Mouse (Mus musculus) natural killer cell, adult 2 months (primary cell): ENCODE data around the gene Ccnd2.

ENCODE experiments used
- DNase-seq, 2 experiments: peaks; one replicate each; pipeline ENCODE4 v3.0.0; 2022; ENCODE audit warnings: low spot score in 2 of 2

Gene Ccnd2

DNA sequence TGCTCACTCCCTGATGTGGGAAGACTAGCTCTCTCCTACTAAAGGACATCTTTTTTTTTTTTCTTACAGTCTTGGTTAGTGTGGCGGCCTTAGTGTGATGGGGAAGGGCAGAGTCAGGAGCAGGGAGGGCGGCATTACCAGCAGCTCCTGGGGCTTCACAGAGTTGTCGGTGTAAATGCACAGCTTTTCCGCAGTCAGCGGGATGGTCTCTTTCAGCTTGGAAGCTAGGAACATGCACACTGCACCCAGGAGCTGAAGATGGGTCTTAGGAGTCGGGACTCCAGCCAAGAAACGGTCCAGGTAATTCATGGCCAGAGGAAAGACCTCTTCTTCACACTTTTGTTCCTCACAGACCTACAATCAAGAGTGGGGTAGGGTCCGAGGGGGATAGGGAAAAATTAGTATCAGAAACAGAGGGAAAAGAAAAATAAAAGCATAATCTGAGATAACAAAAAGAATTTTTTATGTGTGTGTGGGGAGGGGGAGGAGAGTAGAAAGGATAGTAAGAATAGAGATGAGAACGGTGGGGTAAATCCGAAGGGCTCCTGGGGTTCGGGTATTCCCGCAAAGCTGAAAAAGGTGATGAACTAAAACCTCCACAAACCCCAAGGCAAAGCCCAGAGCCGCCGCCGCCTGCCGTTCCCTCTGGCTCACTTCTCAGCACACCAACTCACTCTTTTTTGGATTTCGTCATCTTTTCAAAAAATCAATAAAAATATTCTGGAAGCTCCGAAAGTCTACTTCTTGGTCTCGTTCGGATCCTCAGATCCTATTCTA is 3.3 kb downstream of the Ccnd2 start:
- DNase-seq = peak; percentile 12 to 18

GRCm38 (mm10) chr6:127147665-127148064 is 4.3 kb downstream of the Ccnd2 start:
- peak; percentile 80 to 87 for DNase-seq

DNA sequence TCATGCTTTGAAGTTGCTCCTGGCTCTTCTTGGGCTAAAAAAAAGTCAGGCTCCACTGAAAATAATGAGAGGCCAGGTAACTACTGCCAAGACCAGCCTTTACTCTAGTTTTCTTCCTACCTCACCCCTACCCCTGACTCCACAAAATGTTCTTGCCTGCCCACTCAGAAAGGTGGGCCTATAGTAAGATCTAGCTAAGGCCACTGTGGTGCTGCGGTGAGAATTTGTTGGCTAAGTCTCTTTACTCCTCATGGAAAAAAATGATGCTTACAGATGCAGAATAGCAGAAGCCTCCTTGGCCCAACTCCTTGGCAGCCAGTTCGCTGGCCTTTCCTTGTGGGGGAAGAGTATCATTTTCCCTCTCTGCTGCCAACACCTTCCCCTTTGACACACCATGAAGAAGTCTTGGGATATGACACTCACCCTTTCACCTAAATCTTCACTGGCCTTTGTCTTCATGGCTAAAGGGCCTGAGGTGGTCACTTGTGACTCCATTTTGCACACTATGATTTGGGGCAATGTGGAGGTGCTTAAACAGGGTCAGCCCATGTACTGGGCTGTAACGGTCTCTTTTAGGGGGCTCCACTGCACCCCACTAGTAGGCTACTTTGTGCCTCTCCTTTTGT is 5.6 kb downstream of the Ccnd2 start:
- no peak for DNase-seq

DNA sequence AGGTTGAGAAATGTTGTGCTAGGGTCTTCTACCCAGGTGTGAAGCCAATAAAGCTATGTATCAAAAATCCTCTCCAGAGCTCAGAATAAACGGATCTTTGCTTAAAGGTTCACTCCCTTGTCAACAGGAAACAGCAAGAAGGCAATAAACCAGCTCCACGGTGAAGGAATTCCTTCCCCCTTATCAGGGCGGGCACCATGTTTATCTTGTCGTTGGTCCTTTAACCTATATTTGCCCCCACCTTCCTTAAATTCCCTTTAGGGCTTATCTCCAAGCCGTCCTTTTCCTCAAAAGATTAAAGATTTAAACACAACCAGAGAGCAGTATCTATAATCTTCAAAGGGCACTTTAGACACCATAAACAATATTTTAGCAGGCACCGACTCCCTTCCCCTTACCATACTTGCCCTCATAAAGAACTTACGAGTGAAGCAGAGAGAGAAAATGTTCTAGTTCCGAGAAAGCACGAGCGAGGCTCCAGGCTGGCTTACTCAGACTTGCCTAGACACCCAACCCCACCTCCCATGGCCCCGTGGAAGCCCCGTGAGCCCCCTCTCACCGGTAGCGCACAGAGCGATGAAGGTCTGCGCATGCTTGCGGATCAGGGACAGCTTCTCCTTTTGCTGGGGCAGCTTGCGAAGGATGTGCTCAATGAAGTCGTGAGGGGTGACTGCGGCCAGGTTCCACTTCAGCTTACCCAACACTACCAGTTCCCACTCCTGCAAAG is 6.4 kb downstream of the Ccnd2 start:
- DNase-seq = no peak

- DNase-seq = no peak
Observed at GRCm38 (mm10) chr6:127143576-127144288, 8.3 kb downstream of the Ccnd2 start.

DNA sequence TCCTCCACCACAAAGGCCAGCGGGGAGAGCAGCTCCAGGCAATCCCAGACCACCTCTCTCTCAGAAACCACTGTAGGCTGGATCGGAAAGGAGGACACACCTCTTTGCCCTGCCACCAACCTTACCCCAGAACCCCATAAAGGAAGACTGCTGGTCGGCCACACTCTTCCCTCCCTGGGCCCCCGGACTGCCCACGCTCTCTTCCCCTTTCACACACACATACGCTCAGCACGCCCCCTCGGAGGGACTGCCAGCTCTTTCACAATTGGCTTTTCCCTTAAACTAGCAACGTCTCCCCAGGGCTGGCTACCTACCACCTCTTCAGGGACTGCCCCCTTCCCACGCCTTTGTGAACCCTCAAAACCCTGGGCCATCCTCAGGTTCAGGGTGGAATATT is 8.9 kb downstream of the Ccnd2 start:
- DNase-seq = no peak

GRCm38 (mm10) chr6:127142154-127143123 is 9.6 kb downstream of the Ccnd2 start:
- DNase-seq = peak; percentile 65

- DNase-seq = no peak
Observed at GRCm38 (mm10) chr6:127138962-127139361, 13.0 kb downstream of the Ccnd2 start.

DNA sequence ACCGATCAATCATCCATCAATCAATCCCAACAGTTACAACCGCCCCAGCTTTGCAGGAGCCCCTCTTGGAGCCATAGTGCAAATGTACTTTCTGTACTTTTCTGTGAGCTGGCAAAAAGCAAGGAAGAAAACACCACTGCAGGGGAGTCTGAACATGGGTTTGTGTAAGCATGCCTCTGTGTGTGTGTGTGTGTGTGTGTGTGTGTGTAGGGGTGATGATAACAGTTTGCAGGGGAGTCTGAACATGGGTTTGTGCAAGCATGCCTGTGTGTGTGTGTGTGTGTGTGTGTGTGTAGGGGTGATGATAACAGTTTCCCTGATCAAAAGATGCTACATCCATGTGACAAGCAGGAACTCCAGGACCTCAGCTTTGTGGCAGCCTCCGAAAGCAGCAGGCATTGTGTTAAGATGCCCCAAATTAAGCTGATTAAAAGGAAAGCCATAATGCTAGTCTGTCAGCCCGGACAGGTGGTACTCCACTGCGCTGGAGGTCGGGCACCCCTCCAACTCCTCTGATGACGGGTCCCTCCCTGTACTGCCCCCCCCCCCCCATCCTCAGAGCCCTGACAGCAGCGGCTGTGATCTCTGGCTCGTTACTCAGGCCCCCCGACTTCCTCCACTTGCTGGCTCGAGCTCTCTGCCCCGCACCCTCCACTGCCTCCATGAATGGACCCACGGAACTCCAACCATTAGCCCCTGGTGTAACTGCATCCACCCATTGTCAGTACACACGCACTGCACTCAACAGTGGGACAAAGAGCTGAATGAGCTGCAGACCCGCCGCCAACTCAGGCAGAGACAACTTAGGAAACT is 18.4 kb downstream of the Ccnd2 start:
- DNase-seq = no peak

DNA sequence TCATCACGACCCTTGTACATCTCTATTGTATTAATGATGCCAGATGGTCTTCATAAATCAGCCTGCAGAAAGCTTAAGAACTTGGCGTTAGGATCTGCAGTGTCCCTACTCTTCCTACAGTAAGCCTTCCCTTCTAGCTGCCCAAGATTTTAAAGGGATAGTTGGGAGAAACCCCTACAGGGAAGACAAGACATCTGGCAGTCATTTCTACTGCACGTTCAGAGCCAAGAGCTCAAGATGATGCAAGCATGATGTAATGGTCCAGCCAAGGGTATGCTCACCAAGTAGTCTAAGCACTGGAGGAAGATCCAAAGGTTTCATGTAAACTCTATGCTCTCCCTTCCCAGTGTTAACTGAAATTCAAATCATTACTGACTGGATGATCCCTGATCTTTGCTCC is 19.3 kb downstream of the Ccnd2 start:
- DNase-seq = no peak

DNA sequence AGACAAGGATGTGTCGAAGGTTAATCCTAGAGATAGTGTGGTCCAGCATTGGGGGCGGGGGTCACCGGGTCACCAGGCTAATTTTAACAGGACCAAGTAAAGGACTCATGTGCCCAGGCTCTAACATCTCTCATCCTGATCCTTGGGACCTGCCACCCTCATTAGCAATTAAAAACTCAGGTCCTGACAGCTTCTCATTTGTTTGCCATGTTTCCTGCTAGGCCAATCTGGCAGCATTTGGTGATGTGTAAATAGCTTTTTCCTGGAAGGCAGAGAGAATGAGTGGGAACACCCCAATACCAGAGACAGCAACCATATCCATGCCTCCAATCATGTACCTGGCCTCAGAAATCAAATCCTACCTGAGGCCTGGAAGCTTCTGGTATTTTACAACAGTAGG is 20.0 kb downstream of the Ccnd2 start:
- DNase-seq = no peak

GRCm38 (mm10) chr6:127130377-127130776 is 21.6 kb downstream of the Ccnd2 start:
- DNase-seq = no peak

- no peak for DNase-seq
Observed at GRCm38 (mm10) chr6:127129659-127130058, 22.3 kb downstream of the Ccnd2 start.

DNA sequence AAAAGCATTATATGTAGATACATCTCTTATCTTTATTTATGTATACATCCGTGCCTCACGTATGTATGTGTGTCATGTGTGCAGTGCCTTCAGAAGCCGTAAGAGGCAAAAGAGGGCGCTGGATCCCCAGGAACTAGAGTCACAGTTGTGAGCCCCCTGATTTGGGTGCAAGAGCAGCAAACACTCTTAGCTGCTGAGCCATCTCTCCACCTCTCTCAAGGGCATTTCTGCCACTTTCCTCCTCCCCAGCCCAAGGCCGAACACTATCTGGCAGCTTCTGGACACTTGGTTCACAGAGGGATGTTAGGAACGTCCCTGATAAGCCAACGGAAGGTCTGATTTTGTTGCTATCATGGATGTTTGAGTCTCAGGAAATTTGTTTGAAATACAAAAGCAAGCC is 28.5 kb downstream of the Ccnd2 start:
- DNase-seq = no peak

- DNase-seq = no peak
Observed at GRCm38 (mm10) chr6:127122996-127123395, 29.0 kb downstream of the Ccnd2 start.

DNA sequence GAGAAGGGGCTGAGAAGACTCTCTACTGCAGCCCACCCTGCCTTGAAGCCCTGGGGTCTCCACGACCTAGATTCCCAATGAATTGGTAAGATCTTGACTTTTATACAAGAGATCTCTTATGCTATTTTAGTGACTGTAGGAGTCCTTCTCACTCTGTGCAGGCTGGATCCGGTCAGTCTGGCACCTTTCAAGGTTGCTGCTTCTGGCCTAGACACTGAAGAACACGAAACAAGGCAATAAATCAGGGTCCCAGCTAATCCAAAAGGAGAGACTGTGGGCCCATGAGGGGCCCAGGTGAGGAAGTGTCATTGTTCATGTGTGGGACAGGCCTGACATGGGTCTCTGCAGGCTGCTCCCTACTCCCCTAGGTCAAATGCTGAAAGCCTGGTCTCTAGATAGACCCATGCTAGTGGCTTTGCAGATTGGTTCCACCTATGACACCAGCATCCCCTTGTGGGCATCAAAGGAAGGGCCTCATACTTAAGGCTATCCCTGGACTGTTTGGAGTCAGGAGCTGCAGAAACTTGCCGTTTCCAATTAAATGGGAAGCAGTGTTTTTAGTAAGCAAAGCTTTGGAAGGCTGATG is 29.7 kb downstream of the Ccnd2 start:
- no peak for DNase-seq

- no peak for DNase-seq
Observed at GRCm38 (mm10) chr6:127114753-127115456, 37.1 kb downstream of the Ccnd2 start.

DNA sequence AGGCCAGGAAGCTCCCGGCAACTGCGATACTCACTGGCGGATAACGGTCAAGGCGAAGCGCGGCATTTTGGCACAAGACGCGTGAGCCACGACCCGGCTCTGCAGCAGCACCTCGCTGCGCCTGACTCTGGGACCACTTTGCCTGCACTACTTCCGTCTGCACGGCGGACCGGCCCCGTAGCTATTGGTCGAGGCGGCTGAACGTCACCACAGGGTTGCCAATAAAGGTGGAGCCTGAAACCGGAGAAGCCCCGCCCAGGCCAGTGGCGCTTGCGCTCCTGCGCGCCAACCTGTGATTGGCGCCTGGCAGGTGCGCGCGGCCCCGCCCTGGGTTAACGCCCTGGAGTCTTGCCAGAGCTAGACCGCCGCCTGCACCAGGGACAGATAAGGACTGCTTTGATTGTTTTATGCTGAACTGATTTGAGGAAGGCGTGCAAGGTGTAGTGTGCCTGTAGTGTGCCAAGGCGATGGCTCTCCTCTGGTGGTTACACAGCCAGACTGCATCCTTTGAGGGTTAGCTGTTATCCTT is 42.5 kb downstream of the Ccnd2 start, which contains the start of gene Tigar:
TSS of gene Tigar (minus strand) at position 156 of the 529 bp plus-strand sequence.
- DNase-seq = peak; percentile 87 to 93
